Mouse (Mus musculus): Measurements from ENCODE around the gene Arhgef7. TPM values are rescaled to one million over a fixed set of nuclear protein-coding genes. Genes with fewer than 3 reads are reported as not detected.

Arhgef7 gene
- polyA plus RNA-seq, 1 experiment from 2014 or later: 31.6 TPM

- TF ChIP-seq CTCF (IDR thresholded peaks at IDR 0.05): no peak
- no peak for TF ChIP-seq EP300 (IDR thresholded peaks at IDR 0.05)
- Histone ChIP-seq H3K4me1 (ENCODE audit: insufficient read depth, low read depth, low read length) (no peaks in the 10 kb centered on the region), H3K4me3 (ENCODE audit: low read depth, low read length) (no peak overlapping the region), H3K9ac (replicated peaks; ENCODE audit: low read depth) (no peak overlapping the region), H3K27ac (ENCODE audit: low read length) (no peak overlapping the region), H3K9me3 (ENCODE audit: low read length) (no peaks in the 10 kb centered on the region), H3K4me2 (replicated peaks; ENCODE audit: low read depth, low read length) (no peak overlapping the region), H3K36me3 (ENCODE audit: insufficient read depth, low read length) (peaks cover 17% of the 10 kb centered on the region; the same call in 1 of the 2 replicates), H3K27me3 (replicated peaks; ENCODE audit: insufficient read depth, low read length) (no peaks in the 10 kb centered on the region)
- ATAC-seq (no peak), DNase-seq (ENCODE audit: low spot score) (no peak)
These were observed 67.4 kb downstream of the Arhgef7 start for GRCm38 (mm10) chr8:11794956-11795355.

- Histone ChIP-seq H3K9ac (replicated peaks; ENCODE audit: low read depth) (no peak overlapping the region), H3K27ac (ENCODE audit: low read length) (no peak overlapping the region), H3K4me3 (ENCODE audit: low read depth, low read length) (no peak overlapping the region), H3K4me1 (ENCODE audit: insufficient read depth, low read depth, low read length) (no peaks in the 10 kb centered on the region), H3K36me3 (ENCODE audit: insufficient read depth, low read length) (peaks cover 10% of the 10 kb centered on the region; the same call in 1 of the 2 replicates), H3K4me2 (replicated peaks; ENCODE audit: low read depth, low read length) (no peak overlapping the region), H3K9me3 (ENCODE audit: low read length) (no peaks in the 10 kb centered on the region), H3K27me3 (replicated peaks; ENCODE audit: insufficient read depth, low read length) (no peaks in the 10 kb centered on the region)
- TF ChIP-seq CTCF (IDR thresholded peaks at IDR 0.05) (no peak), EP300 (IDR thresholded peaks at IDR 0.05) (no peak)
- DNase-seq (ENCODE audit: low spot score) (no peak), ATAC-seq (no peak)
- WGBS: 85% methylated on average over 8 of the region's 8 CpGs
These were observed 69.6 kb downstream of the Arhgef7 start for GRCm38 (mm10) chr8:11797128-11797527.

GRCm38 (mm10) chr8:11797729-11798479 is 70.4 kb downstream of the Arhgef7 start:
- ATAC-seq: no peak
- WGBS: 80% methylated on average over 14 of the region's 14 CpGs

GRCm38 (mm10) chr8:11798480-11798867 is 71.0 kb downstream of the Arhgef7 start:
- H3K27ac ChIP-seq (ENCODE audit: low read length): no peak overlapping the region
- H3K36me3 ChIP-seq (ENCODE audit: insufficient read depth, low read length): peaks cover 15% of the 10 kb centered on the region; the same call in 1 of the 2 replicates

More at GRCm38 (mm10) chr8:11797729-11798479, 70.4 kb downstream of the Arhgef7 start:
- Histone ChIP-seq H3K9me3 (ENCODE audit: low read length) (no peaks in the 10 kb centered on the region), H3K4me2 (replicated peaks; ENCODE audit: low read depth, low read length) (no peak overlapping the region), H3K4me1 (ENCODE audit: insufficient read depth, low read depth, low read length) (no peaks in the 10 kb centered on the region), H3K36me3 (ENCODE audit: insufficient read depth, low read length) (peaks cover 10% of the 10 kb centered on the region; the same call in 1 of the 2 replicates), H3K27me3 (replicated peaks; ENCODE audit: insufficient read depth, low read length) (no peaks in the 10 kb centered on the region), H3K27ac (ENCODE audit: low read length) (no peak overlapping the region), H3K9ac (replicated peaks; ENCODE audit: low read depth) (no peak overlapping the region), H3K4me3 (ENCODE audit: low read depth, low read length) (no peak overlapping the region)
- TF ChIP-seq CTCF (IDR thresholded peaks at IDR 0.05) (no peak), EP300 (IDR thresholded peaks at IDR 0.05) (no peak)
- peak; percentile 15 for DNase-seq (ENCODE audit: low spot score)

GRCm38 (mm10) chr8:11799098-11799497 is 71.6 kb downstream of the Arhgef7 start:
- Histone ChIP-seq H3K9me3 (ENCODE audit: low read length) (no peaks in the 10 kb centered on the region), H3K9ac (replicated peaks; ENCODE audit: low read depth) (no peak overlapping the region), H3K27ac (ENCODE audit: low read length) (no peak overlapping the region), H3K27me3 (replicated peaks; ENCODE audit: insufficient read depth, low read length) (no peaks in the 10 kb centered on the region), H3K4me1 (ENCODE audit: insufficient read depth, low read depth, low read length) (no peaks in the 10 kb centered on the region), H3K4me2 (replicated peaks; ENCODE audit: low read depth, low read length) (no peak overlapping the region), H3K36me3 (ENCODE audit: insufficient read depth, low read length) (peaks cover 17% of the 10 kb centered on the region; the same call in 1 of the 2 replicates), H3K4me3 (ENCODE audit: low read depth, low read length) (no peak overlapping the region)
- TF ChIP-seq EP300 (IDR thresholded peaks at IDR 0.05) (no peak), CTCF (IDR thresholded peaks at IDR 0.05) (no peak)
- WGBS: 94% methylated on average over 3 of the region's 3 CpGs
- DNase-seq (ENCODE audit: low spot score) (no peak), ATAC-seq (no peak)

More at GRCm38 (mm10) chr8:11798480-11798867, 71.0 kb downstream of the Arhgef7 start:
- TF ChIP-seq CTCF (IDR thresholded peaks at IDR 0.05) (no peak), EP300 (IDR thresholded peaks at IDR 0.05) (no peak)
- ATAC-seq (no peak), DNase-seq (ENCODE audit: low spot score) (no peak)
- H3K4me3 ChIP-seq (ENCODE audit: low read depth, low read length): no peak overlapping the region
- no peak overlapping the region for H3K4me2 ChIP-seq (replicated peaks; ENCODE audit: low read depth, low read length)
- 87% methylated on average over 4 of the region's 4 CpGs for WGBS
- H3K4me1 ChIP-seq (ENCODE audit: insufficient read depth, low read depth, low read length): no peaks in the 10 kb centered on the region
- H3K9me3 ChIP-seq (ENCODE audit: low read length): no peaks in the 10 kb centered on the region
- H3K9ac ChIP-seq (replicated peaks; ENCODE audit: low read depth): no peak overlapping the region
- no peaks in the 10 kb centered on the region for H3K27me3 ChIP-seq (replicated peaks; ENCODE audit: insufficient read depth, low read length)

GRCm38 (mm10) chr8:11800481-11800880 is 73.0 kb downstream of the Arhgef7 start:
- Histone ChIP-seq H3K27me3 (replicated peaks; ENCODE audit: insufficient read depth, low read length) (no peaks in the 10 kb centered on the region), H3K9ac (replicated peaks; ENCODE audit: low read depth) (no peak overlapping the region), H3K4me3 (ENCODE audit: low read depth, low read length) (no peak overlapping the region), H3K9me3 (ENCODE audit: low read length) (no peaks in the 10 kb centered on the region), H3K4me2 (replicated peaks; ENCODE audit: low read depth, low read length) (no peak overlapping the region), H3K36me3 (ENCODE audit: insufficient read depth, low read length) (peaks cover 17% of the 10 kb centered on the region; the same call in 1 of the 2 replicates), H3K4me1 (ENCODE audit: insufficient read depth, low read depth, low read length) (no peaks in the 10 kb centered on the region), H3K27ac (ENCODE audit: low read length) (no peak overlapping the region)
- DNase-seq (ENCODE audit: low spot score): peak; percentile 75
- whole genome bisulfite sequencing: 56% methylated on average over 7 of the region's 7 CpGs
- TF ChIP-seq CTCF (IDR thresholded peaks at IDR 0.05): no peak
- TF ChIP-seq EP300 (IDR thresholded peaks at IDR 0.05): no peak
- ATAC-seq: peak; percentile 84
